Mouse (Mus musculus): ENCODE results near the gene Ccdc90b. TPM values are rescaled to one million over a fixed set of nuclear protein-coding genes. Genes with fewer than 3 reads are reported as not detected.

Gene Ccdc90b
- polyA plus RNA-seq (2012; rRNA removed) = 37.3 and 40.8 TPM in 2 replicates

DNA sequence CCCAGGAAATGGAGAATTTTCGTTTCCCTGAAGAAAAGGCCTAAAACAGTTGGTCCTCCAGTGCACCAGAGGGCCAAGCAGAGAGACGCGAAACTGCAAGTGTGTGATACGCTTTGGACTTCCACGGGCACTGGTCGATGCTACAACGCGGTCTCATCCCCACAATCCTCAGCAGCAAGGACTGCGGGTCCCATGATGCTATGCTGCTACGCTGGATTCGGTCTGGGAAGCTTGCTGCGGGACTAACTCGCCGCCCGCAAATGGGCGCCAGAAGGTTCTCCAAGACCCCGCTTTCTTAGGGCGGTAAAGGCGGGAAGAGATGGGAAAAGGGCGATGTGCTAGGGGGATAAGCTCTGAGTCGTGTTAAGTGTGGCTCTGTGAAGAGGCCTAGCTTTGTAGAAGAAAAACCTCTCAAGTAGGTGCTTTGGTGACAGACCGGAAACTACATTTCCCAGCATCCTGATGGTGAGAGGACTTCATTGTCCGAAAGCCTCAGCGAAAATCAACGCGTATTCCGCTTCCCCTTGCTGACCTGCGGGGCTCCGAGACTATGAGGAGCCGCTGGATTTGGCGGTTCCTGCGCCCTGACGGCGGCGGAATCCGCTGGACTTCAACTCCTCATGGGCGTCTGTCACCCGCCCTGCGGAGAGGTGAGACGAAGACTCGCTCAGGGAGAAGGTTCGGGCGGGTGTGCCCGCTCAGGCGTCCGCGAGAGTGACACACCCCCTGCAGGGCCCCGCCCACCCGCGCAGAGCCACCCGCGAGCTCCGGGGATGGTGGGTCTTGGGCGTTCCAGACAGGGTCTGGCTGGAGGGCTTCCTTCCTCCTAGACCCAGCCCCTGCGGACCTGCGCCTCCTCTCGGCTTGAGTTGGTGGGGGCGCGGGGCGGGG, at the start of gene Ccdc90b:
Gene Ccdc90b (plus strand): TSS at position 164 of the 891 bp plus-strand sequence.
- TF ChIP-seq POLR2A (IDR thresholded peaks at IDR 0.05; ENCODE audit: borderline replicate concordance, extremely low read depth, insufficient read depth, insufficient read length, poor library complexity, severe bottlenecking) (peak; percentile 56; the same call in 1 of the 2 replicates), CTCF (IDR thresholded peaks at IDR 0.05; ENCODE audit: borderline replicate concordance, extremely low read depth, insufficient read depth, insufficient read length) (peak; percentile 67)
- peak; percentile 99 for DNase-seq (ENCODE audit: low read depth)

DNA sequence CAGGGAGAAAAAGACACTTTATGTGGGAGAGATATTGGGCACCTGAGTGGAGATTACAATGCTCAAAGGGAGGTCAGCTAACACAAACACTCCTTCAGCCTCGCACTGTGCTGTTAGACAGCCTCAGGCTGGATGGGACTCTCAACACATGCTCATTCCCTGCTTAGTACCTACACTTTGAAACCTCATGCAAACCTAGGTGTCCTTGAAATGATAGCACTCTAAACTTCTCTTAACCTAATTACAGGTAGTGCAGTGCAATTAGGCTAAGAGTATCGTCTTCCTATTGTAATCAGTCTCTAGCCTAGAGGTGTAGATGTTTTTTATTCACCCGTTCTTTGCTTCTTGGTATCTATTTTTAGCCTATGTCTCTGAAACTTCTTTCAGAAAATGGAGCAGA, 40.6 kb upstream of the Ccdc90b start:
- TF ChIP-seq CTCF (IDR thresholded peaks at IDR 0.05; ENCODE audit: borderline replicate concordance, extremely low read depth, insufficient read depth, insufficient read length) (no peak), POLR2A (IDR thresholded peaks at IDR 0.05; ENCODE audit: borderline replicate concordance, extremely low read depth, insufficient read depth, insufficient read length, poor library complexity, severe bottlenecking) (no peak)
- no peak for DNase-seq (ENCODE audit: low read depth)

DNA sequence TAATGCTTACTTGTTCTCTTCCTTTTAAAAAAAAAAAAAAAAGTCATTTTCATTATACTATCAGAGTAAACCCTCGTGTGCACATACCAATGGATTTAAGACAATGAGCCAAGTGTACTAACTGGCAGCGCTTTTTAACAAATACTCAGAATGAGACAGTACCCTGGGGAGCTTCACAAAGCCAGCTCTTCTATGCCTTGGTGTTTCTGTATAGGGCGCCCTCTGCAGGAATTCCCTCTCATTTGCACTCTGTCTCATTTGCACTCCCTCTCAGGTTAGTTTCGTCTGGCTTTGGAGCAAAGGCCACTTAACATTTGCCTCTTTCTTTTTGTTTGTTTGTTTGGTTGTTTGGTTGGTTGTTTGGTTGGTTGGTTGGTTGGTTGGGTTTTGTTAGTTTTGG, 40.1 kb upstream of the Ccdc90b start:
- TF ChIP-seq CTCF (IDR thresholded peaks at IDR 0.05; ENCODE audit: borderline replicate concordance, extremely low read depth, insufficient read depth, insufficient read length) (peak; percentile 18; the same call in 1 of the 2 replicates), POLR2A (IDR thresholded peaks at IDR 0.05; ENCODE audit: borderline replicate concordance, extremely low read depth, insufficient read depth, insufficient read length, poor library complexity, severe bottlenecking) (no peak)
- peak; percentile 52 for DNase-seq (ENCODE audit: low read depth)

DNA sequence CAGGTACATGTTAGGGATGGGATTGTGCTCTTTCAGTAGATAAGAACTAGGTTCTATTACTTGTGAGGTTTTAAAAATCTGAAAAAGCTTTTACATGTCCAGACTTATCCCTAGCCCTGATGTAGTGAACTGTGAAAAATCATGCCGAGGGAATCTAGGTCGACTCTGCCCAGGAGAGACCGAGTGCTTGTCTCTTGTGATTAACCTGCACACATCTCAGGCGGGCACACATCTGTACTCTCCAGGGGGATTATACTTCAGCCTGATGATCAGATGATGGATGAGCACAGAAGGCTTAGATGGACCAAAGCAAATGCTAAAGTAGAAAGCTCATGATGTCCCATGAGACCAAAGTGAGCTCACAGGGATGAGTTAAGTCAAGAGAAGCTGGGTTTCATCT, 31.7 kb upstream of the Ccdc90b start:
- no peak for TF ChIP-seq CTCF (IDR thresholded peaks at IDR 0.05; ENCODE audit: borderline replicate concordance, extremely low read depth, insufficient read depth, insufficient read length)
- no peak for DNase-seq (ENCODE audit: low read depth)

DNA sequence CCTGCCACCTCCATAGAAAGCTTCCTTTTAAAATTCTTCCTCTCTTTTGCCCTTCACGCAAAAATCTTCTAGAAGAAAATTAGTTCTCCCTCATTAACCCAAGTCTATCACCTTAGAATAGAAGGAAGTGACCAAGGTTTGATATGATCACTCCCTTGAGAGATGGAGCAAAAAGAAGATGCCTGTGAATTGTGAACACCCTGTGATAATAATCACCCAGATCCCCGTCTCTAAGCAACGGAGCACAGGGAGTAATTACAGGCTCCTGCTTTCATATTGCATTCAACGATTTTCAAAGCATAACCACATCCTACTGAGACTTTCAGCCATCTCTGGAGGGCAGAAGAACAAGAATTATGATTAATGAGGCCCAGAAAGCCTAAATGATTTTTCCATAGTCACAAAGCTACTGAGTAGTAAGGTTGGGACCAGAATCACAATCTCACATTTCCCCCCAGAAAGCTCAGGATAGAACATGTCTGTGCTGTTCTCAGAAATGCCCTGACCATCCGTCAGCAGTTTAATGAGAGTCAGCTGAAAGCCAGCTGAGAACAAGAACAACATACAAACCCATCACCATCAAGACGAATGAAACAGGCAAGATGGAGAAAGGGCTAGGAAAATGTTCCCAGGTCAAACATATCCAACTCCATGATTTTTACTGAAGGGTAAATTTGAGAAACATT, 28.5 kb upstream of the Ccdc90b start:
- TF ChIP-seq POLR2A (IDR thresholded peaks at IDR 0.05; ENCODE audit: borderline replicate concordance, extremely low read depth, insufficient read depth, insufficient read length, poor library complexity, severe bottlenecking) = no peak
- DNase-seq (ENCODE audit: low read depth) = peak; percentile 89

DNA sequence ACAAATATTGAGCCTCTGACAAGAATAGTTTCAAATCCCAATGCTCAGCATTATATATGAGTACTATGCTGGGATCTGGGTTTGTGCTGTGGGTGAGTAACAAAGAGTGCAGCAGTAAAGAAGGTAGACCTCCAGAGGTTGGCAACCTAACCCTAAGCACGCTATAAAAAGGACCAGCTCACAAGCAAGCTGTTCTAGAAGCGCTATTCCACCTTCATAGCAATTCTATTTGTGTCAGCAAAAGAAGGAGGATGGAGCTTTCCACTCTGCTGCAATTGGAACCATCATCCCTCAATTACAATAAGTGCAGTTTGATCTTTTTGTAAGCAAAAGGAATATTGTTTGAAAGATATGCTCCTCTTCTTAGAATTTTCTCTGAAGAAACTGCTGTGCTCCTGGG, 14.2 kb upstream of the Ccdc90b start:
- TF ChIP-seq POLR2A (IDR thresholded peaks at IDR 0.05; ENCODE audit: borderline replicate concordance, extremely low read depth, insufficient read depth, insufficient read length, poor library complexity, severe bottlenecking) (no peak), CTCF (IDR thresholded peaks at IDR 0.05; ENCODE audit: borderline replicate concordance, extremely low read depth, insufficient read depth, insufficient read length) (no peak)
- no peak for DNase-seq (ENCODE audit: low read depth)

DNA sequence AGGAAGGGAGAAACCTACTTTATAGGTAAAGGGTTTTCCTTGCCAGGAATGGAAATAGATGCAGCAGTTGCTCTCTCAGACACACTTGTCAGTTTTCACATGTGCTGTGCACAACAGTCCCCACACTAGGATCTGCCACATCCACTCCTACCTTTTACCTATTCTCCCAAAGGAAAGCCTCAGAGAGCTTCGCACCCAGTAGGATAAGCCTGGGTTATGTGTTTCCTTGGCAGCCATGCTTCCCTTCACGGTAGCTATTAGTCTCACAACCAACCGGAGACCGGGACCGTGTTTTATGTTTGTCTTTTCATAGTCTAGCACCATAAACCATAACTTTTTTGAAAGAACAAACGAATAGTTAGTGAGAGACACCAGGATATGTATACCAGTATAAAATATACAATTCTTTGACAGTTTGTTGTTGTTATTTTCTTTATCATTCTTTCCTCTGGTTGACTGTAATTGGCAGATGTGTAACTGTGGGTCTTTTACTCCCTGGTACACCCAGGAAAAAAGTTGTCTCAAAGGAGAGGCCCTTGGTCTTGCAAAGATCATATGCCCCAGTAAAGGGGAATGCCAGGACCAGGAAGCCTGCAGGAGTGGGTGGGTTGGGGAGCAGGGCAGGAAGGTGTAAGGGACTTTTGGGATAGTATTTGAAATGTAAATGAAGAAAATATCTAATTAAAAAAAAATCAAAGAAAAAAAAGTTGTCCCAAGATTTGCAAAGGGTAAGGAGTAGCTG, 10.5 kb upstream of the Ccdc90b start:
- no peak for DNase-seq (ENCODE audit: low read depth)
- TF ChIP-seq CTCF (IDR thresholded peaks at IDR 0.05; ENCODE audit: borderline replicate concordance, extremely low read depth, insufficient read depth, insufficient read length) (no peak), POLR2A (IDR thresholded peaks at IDR 0.05; ENCODE audit: borderline replicate concordance, extremely low read depth, insufficient read depth, insufficient read length, poor library complexity, severe bottlenecking) (no peak)

DNA sequence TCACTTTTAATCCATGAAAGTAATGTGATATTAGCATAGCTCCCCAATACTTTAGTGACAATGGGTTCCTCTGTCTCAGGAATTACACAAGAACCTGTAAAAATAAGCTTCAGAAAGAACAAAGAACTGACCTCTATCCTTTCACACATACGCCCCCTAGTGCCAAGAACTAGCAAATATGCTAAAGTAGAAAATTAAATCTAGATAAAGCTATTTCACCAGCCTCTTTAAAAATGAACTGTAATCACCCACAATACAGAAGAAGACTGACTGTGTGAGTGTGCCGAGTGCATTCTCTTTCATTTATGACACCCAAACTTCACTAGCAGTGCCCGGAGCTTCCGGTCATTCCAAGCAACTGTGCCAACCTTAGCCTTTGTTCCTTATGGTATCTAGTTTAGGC, 10.0 kb upstream of the Ccdc90b start:
- peak; percentile 84 for DNase-seq (ENCODE audit: low read depth)
- TF ChIP-seq POLR2A (IDR thresholded peaks at IDR 0.05; ENCODE audit: borderline replicate concordance, extremely low read depth, insufficient read depth, insufficient read length, poor library complexity, severe bottlenecking) = no peak

DNA sequence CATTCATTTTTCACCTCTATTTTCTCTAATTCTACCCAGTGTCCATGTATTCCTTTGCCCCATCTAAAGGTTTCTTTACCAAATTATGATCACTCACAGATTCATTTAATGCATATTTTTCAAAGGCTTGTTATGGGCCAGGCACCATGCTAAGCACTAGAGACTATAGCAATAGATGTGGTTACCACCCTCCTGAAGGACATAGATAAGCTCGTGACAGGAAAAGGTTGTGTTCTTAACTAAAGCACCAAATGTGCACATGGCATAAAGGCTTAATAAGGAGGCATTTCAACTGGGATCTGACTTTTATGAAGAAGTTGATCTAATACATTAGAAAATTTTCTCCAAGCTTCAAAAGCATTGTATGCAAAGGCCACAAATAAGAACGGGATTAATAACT, 2.2 kb upstream of the Ccdc90b start:
- TF ChIP-seq CTCF (IDR thresholded peaks at IDR 0.05; ENCODE audit: borderline replicate concordance, extremely low read depth, insufficient read depth, insufficient read length) = no peak
- no peak for TF ChIP-seq POLR2A (IDR thresholded peaks at IDR 0.05; ENCODE audit: borderline replicate concordance, extremely low read depth, insufficient read depth, insufficient read length, poor library complexity, severe bottlenecking)
- DNase-seq (ENCODE audit: low read depth) = no peak

DNA sequence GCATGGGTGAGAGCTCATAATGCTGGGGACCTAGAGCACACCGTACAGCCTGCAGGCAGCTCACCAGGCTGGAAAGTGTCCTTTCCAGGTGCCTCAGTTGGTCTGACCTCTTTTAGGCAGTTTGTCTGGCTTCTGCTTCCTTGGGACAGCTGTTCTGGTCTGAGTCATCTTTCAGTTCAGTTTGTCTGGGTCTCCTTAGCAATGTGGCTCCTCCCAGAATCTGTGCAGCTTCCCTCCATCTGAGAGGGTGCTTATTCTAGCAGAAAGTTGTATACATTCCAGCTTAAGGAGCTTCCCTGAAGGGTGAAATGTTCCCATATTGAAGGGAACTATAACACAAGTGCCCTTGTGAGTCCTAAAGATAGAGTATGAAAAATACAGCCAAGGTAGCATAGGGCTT, 5.8 kb downstream of the Ccdc90b start:
- DNase-seq (ENCODE audit: low read depth) = no peak
- TF ChIP-seq POLR2A (IDR thresholded peaks at IDR 0.05; ENCODE audit: borderline replicate concordance, extremely low read depth, insufficient read depth, insufficient read length, poor library complexity, severe bottlenecking) (no peak), CTCF (IDR thresholded peaks at IDR 0.05; ENCODE audit: borderline replicate concordance, extremely low read depth, insufficient read depth, insufficient read length) (no peak)

DNA sequence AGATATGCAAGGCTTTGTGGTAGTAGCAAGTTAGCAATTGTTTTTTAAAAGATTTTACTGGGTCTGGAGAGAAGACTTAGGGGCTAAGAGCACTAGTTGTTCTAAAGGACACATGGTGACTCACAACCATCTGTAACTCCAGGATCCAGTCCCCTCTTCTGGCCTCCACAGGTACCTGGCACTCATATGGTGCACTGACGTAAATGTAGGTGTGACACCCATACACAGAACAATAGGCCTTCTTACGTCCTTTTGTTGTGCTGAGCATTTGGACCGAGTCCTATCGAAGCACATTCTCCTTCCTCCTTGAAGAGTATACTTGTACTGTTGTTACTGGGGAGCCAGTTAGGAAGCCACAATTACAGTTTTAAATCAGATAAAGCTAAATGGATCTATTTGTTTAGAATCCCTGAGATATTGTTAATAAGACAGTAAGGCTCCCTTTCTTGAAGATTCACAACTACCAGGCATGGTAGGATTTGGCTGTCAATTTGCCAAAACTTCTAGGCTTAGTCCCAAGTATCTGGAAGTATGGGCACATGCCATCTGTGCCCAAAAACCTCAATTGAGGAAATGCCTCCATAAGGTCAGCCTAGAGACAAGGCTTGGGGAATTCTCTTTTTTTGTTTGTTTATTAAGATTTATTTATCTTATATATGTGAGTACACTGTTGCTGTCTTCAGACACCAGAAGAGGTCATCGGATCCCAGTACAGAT, 19.7 kb downstream of the Ccdc90b start:
- peak; percentile 53 for DNase-seq (ENCODE audit: low read depth)
- no peak for TF ChIP-seq CTCF (IDR thresholded peaks at IDR 0.05; ENCODE audit: borderline replicate concordance, extremely low read depth, insufficient read depth, insufficient read length)
- TF ChIP-seq POLR2A (IDR thresholded peaks at IDR 0.05; ENCODE audit: borderline replicate concordance, extremely low read depth, insufficient read depth, insufficient read length, poor library complexity, severe bottlenecking) = no peak

Data from brain, embryonic 14.5 days (tissue).